Mouse (Mus musculus): ENCODE measurements around the gene Sertm1. TPM values are rescaled to one million over a fixed set of nuclear protein-coding genes. Genes with fewer than 3 reads are reported as not detected.

Sertm1 gene
- polyA plus RNA-seq (2014; fragmentation: Nextera tagmentation; extraction: Ambion mirVana) = 0.06 and 0.16 TPM in 2 replicates

DNA sequence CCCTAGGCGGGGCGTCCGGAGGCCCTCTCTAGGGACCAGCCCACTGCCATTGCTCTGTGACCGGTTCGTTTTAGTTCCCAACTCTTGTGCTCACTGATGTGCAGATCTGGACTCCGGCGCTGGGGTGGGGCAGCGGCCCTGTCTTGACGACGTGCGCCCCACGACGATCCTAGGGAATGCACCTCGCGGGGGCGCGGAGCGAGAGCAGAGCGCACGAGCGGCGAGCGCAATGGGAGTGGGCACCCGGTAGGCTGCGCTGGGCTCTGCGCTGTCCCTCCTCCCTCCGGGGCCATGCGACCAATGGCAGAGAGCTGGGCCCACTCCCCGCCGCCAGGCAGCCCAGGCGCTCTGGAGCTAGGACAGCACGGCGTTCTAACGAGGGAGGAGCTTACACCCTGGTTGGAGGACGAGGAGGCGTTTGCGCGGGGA is at the start of gene Sertm1:
TSS of gene Sertm1 (minus strand) at position 245 of the 429 bp plus-strand sequence.
- Histone ChIP-seq H3K4me1 (ENCODE audit: control insufficient read depth, insufficient read depth, low read length) (peaks cover 2% of the 10 kb centered on the region), H3K9me3 (ENCODE audit: control insufficient read depth, low read length) (no peaks in the 10 kb centered on the region), H3K27me3 (ENCODE audit: control insufficient read depth, insufficient read depth, low read length) (peaks cover 18% of the 10 kb centered on the region), H3K4me3 (ENCODE audit: low read depth, low read length) (peak within 1 kb of the TSS; percentile 48), H3K4me2 (peak within 1 kb of the TSS; percentile 78), H3K36me3 (ENCODE audit: control insufficient read depth, insufficient read depth, low read length) (no peaks in the 10 kb centered on the region), H3K9ac (ENCODE audit: low read length) (peak within 1 kb of the TSS; percentile 59), H3K27ac (ENCODE audit: low read depth, low read length) (no peak within 1 kb of the TSS)
- peak; percentile 96 for DNase-seq (ENCODE audit: low spot score, missing footprints)
- WGBS = under 1% methylated on average over 33 of the region's 38 CpGs
- peak; percentile 100 for ATAC-seq (ENCODE audit: low FRiP score)

DNA sequence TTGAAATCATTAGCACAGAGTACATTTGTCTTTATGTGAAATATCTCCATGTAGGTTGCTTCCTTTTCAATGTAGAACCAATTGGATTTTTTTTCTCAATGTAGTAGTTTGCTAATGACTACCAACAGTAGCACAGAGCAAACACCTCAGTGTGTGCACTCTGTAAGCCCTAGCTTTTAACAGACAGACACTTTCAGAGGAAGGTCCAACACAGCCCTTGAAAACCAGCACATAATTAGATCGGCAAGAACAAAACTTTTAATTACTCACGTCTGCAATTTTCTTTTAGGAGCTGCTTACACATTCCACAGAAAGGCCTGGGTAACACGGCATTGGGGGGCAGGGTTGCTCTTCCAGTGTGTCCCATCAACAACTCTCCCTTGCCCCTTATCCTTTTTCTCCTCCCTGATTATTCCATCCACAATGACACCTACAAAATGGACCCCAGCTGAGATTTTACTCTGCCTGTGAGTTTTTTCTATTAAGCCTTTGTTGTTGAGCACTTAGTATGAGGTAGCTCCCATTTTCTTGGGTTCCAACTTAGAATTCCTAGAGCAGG is 49.3 kb upstream of the Sertm1 start:
- H3K4me2 ChIP-seq = no peak overlapping the region
- H3K27ac ChIP-seq (ENCODE audit: low read depth, low read length) = no peak overlapping the region
- H3K9ac ChIP-seq (ENCODE audit: low read length) = no peak overlapping the region
- DNase-seq (ENCODE audit: low spot score, missing footprints) (no peak), ATAC-seq (ENCODE audit: low FRiP score) (no peak)
- H3K36me3 ChIP-seq (ENCODE audit: control insufficient read depth, insufficient read depth, low read length) = no peaks in the 10 kb centered on the region
- no peaks in the 10 kb centered on the region for H3K9me3 ChIP-seq (ENCODE audit: control insufficient read depth, low read length)
- H3K4me1 ChIP-seq (ENCODE audit: control insufficient read depth, insufficient read depth, low read length) = peaks cover 6% of the 10 kb centered on the region; the same call in 1 of the 2 replicates
- 33% methylated on average over 3 of the region's 3 CpGs for WGBS
- no peak overlapping the region for H3K4me3 ChIP-seq (ENCODE audit: low read depth, low read length)
- H3K27me3 ChIP-seq (ENCODE audit: control insufficient read depth, insufficient read depth, low read length) = no peaks in the 10 kb centered on the region

DNA sequence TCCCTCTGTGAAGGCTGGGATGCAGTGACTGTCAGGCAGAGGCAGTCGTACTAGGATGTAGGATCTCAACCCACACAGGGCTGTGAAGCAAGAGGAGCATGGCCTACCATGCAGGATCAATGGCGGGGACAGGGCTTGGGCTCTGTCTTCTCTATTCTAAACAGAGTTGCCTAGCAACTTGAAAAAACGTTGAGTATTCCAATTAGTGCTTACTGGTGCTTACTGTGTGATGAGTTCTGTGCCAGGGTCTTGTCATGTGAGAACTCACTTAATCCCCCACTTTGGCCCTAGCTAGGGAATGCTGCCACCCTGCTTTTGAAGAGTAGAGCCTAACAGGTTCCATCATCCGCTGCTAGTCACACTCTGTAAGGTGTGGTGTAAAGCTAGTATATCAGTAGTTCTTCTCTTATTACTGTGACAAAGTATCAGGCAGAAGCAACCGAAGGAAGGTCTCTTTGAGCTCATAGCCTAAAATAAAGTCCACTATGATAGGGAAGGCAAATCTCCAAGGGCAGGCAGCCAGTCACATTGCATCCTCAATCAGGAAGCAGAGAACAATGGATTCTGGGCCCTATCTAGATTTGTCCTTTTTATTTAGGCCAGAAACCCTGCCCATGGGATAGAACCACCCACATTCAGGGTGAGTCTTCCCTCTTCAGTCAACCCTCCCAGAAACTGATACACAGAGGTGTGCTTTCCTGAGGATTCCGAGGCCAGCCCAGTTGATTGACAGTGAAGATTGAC is 27.6 kb upstream of the Sertm1 start:
- no peaks in the 10 kb centered on the region for H3K36me3 ChIP-seq (ENCODE audit: control insufficient read depth, insufficient read depth, low read length)
- 61% methylated on average over 6 of the region's 6 CpGs for WGBS
- no peaks in the 10 kb centered on the region for H3K27me3 ChIP-seq (ENCODE audit: control insufficient read depth, insufficient read depth, low read length)
- H3K9ac ChIP-seq (ENCODE audit: low read length) = no peak overlapping the region
- H3K4me1 ChIP-seq (ENCODE audit: control insufficient read depth, insufficient read depth, low read length) = no peaks in the 10 kb centered on the region
- ATAC-seq (ENCODE audit: low FRiP score) = no peak
- no peak for DNase-seq (ENCODE audit: low spot score, missing footprints)
- H3K9me3 ChIP-seq (ENCODE audit: control insufficient read depth, low read length) = no peaks in the 10 kb centered on the region
- no peak overlapping the region for H3K4me2 ChIP-seq
- H3K4me3 ChIP-seq (ENCODE audit: low read depth, low read length) = no peak overlapping the region
- no peak overlapping the region for H3K27ac ChIP-seq (ENCODE audit: low read depth, low read length)

DNA sequence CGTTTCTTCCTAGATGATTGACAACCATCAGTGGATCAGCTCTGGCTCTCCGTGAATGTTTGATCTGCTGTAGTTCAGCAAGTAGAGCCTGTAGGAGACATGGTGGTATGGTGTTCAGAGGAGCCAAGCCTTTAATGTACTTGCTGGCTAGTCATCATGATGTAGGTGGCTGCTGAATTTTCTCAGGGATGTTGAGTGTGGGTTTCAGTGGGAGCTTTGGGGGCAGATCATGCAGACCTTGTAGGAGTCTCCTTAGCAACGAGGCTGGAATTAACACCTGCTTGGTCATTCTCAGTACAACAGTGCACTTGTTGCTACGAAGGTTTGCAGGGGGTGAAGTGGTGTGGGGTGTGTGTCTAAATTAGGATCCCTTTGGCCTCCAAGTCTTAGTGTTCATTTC is 18.8 kb upstream of the Sertm1 start:
- no peak overlapping the region for H3K4me2 ChIP-seq
- DNase-seq (ENCODE audit: low spot score, missing footprints) (no peak), ATAC-seq (ENCODE audit: low FRiP score) (no peak)
- H3K4me1 ChIP-seq (ENCODE audit: control insufficient read depth, insufficient read depth, low read length) = no peaks in the 10 kb centered on the region
- no peak overlapping the region for H3K27ac ChIP-seq (ENCODE audit: low read depth, low read length)
- WGBS = 88% methylated on average over 4 of the region's 4 CpGs
- no peak overlapping the region for H3K9ac ChIP-seq (ENCODE audit: low read length)
- H3K4me3 ChIP-seq (ENCODE audit: low read depth, low read length) = no peak overlapping the region
- no peaks in the 10 kb centered on the region for H3K36me3 ChIP-seq (ENCODE audit: control insufficient read depth, insufficient read depth, low read length)
- no peaks in the 10 kb centered on the region for H3K9me3 ChIP-seq (ENCODE audit: control insufficient read depth, low read length)
- no peaks in the 10 kb centered on the region for H3K27me3 ChIP-seq (ENCODE audit: control insufficient read depth, insufficient read depth, low read length)

DNA sequence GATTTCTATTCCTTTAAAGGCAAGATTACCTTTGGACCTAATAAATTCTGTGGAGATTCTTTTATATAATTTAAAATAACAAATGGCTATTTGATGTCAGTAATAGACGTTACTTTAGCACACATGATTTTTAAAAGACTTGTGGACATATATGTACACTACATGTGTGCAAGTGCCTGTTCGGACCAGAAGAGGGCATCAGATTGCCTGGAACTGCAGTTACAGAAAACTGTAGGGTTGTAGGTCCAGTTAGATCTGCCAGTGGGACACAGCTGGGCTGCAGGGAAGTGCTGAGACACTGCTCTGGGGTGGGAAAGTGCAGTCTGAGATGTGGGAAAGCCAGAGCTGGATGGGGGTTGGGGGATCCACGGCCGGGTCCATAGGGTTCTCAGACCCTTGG is 16.9 kb upstream of the Sertm1 start:
- ATAC-seq (ENCODE audit: low FRiP score) = no peak
- no peaks in the 10 kb centered on the region for H3K9me3 ChIP-seq (ENCODE audit: control insufficient read depth, low read length)
- no peak for DNase-seq (ENCODE audit: low spot score, missing footprints)
- no peak overlapping the region for H3K9ac ChIP-seq (ENCODE audit: low read length)
- no peak overlapping the region for H3K27ac ChIP-seq (ENCODE audit: low read depth, low read length)
- no peaks in the 10 kb centered on the region for H3K36me3 ChIP-seq (ENCODE audit: control insufficient read depth, insufficient read depth, low read length)
- H3K4me2 ChIP-seq = no peak overlapping the region
- H3K4me3 ChIP-seq (ENCODE audit: low read depth, low read length) = no peak overlapping the region
- no peaks in the 10 kb centered on the region for H3K27me3 ChIP-seq (ENCODE audit: control insufficient read depth, insufficient read depth, low read length)
- no peaks in the 10 kb centered on the region for H3K4me1 ChIP-seq (ENCODE audit: control insufficient read depth, insufficient read depth, low read length)
- WGBS = 95% methylated on average over 4 of the region's 4 CpGs

DNA sequence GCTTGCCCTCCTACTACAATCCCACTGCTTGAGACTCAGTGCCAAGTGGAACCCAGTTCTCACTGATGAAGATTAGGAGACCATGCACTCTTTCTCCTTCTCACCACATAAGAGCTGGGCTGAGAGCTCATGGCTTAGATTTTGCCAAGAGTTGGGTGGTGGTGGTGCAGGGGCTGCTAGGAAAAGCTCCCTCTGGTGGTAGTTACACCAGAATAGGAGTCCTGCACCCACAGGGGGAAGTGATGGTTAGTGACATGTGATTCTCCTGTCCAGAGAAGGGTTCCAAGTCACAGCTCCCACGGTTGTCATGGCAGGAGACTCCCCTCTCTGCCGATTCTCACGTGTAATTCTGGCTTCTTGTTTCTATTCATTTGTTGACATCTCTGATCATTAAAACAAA is 4.7 kb upstream of the Sertm1 start:
- no peak overlapping the region for H3K4me3 ChIP-seq (ENCODE audit: low read depth, low read length)
- WGBS = 68% methylated on average over 3 of the region's 3 CpGs
- peaks cover 2% of the 10 kb centered on the region for H3K4me1 ChIP-seq (ENCODE audit: control insufficient read depth, insufficient read depth, low read length)
- DNase-seq (ENCODE audit: low spot score, missing footprints) (no peak), ATAC-seq (ENCODE audit: low FRiP score) (no peak)
- no peaks in the 10 kb centered on the region for H3K36me3 ChIP-seq (ENCODE audit: control insufficient read depth, insufficient read depth, low read length)
- no peak overlapping the region for H3K4me2 ChIP-seq
- H3K9ac ChIP-seq (ENCODE audit: low read length) = no peak overlapping the region
- H3K27ac ChIP-seq (ENCODE audit: low read depth, low read length) = no peak overlapping the region
- no peaks in the 10 kb centered on the region for H3K9me3 ChIP-seq (ENCODE audit: control insufficient read depth, low read length)
- H3K27me3 ChIP-seq (ENCODE audit: control insufficient read depth, insufficient read depth, low read length) = peaks cover 4% of the 10 kb centered on the region; the same call in 1 of the 2 replicates

DNA sequence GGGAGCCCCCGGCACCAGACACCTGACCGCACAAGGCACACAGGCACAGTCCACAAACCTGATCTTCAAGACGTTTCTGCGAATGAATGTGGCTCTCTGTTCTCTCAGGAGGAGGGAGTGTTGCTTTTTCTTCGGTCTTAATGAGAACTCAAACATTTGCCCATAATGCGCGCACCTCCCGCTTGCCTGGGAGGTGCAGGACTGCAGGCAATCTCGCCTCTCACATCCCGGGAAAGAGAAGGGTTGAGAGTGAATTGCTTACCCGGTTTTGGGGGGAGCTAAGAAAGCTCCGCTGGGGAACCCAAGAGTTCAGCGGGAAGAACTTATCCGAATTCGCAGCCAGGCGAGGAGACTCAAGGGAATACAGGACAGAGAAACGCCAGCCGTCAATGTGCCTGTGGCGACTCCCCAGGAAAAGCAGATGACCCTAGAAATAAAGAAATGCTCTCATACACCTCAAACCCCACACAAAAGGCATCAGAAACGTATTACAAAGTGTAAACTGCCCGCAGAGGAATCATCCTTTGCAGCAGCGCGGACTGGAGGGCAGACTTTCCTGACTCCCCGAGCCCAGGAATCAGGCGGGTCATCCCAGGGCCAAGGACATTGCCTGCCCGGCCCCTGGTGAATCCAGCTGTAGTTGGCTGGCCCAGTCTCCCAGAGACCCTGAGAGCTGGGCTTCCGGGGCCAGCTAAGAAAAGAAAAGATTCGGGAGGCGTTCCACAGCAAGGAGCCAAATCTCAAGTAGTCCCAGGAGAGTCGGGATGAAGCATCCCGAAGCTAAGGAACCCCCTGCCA is 643 bp downstream of the Sertm1 start:
- peak; percentile 92 for DNase-seq (ENCODE audit: low spot score, missing footprints)
- H3K27me3 ChIP-seq (ENCODE audit: control insufficient read depth, insufficient read depth, low read length) = peaks cover 18% of the 10 kb centered on the region

DNA sequence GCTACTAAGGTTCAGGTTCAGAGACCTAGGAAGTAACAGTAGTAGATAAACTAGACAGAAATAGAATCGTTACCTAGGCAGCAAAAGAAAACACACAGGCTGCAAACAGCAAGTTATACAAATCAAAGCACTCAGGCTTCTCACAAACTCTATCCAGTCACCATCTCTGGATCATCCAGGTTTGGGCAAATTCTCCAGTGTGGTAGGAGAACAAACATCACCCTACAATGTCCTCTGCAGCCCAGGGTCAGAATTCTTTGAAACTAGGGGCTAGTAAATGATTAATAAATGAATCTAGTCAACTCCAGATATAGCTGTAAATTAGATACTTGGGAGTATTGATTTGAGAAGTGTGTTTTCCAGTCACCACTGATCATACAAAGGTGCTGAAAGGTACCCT is 6.8 kb downstream of the Sertm1 start:
- Histone ChIP-seq H3K36me3 (ENCODE audit: control insufficient read depth, insufficient read depth, low read length) (no peaks in the 10 kb centered on the region), H3K4me2 (no peak overlapping the region), H3K27ac (ENCODE audit: low read depth, low read length) (no peak overlapping the region), H3K9me3 (ENCODE audit: control insufficient read depth, low read length) (no peaks in the 10 kb centered on the region), H3K4me1 (ENCODE audit: control insufficient read depth, insufficient read depth, low read length) (no peaks in the 10 kb centered on the region), H3K27me3 (ENCODE audit: control insufficient read depth, insufficient read depth, low read length) (0 out of 2 replicates have a peak, but pooled peaks cover 2% of the 10 kb centered on the region), H3K4me3 (ENCODE audit: low read depth, low read length) (no peak overlapping the region), H3K9ac (ENCODE audit: low read length) (no peak overlapping the region)
- ATAC-seq (ENCODE audit: low FRiP score) (no peak), DNase-seq (ENCODE audit: low spot score, missing footprints) (no peak)
- 96% methylated on average over 1 of the region's 1 CpGs for WGBS

More for the DNA sequence above, 643 bp downstream of the Sertm1 start:
- H3K4me3 ChIP-seq (ENCODE audit: low read depth, low read length) = peak overlapping the region; percentile 48
- H3K9me3 ChIP-seq (ENCODE audit: control insufficient read depth, low read length) = no peaks in the 10 kb centered on the region
- H3K4me1 ChIP-seq (ENCODE audit: control insufficient read depth, insufficient read depth, low read length) = peaks cover 2% of the 10 kb centered on the region
- no peak overlapping the region for H3K27ac ChIP-seq (ENCODE audit: low read depth, low read length)
- no peaks in the 10 kb centered on the region for H3K36me3 ChIP-seq (ENCODE audit: control insufficient read depth, insufficient read depth, low read length)
- ATAC-seq (ENCODE audit: low FRiP score) = peak; percentile 58
- peak overlapping the region; percentile 59 for H3K9ac ChIP-seq (ENCODE audit: low read length)
- H3K4me2 ChIP-seq = peak overlapping the region; percentile 78
- WGBS = 2% methylated on average over 31 of the region's 31 CpGs

DNA sequence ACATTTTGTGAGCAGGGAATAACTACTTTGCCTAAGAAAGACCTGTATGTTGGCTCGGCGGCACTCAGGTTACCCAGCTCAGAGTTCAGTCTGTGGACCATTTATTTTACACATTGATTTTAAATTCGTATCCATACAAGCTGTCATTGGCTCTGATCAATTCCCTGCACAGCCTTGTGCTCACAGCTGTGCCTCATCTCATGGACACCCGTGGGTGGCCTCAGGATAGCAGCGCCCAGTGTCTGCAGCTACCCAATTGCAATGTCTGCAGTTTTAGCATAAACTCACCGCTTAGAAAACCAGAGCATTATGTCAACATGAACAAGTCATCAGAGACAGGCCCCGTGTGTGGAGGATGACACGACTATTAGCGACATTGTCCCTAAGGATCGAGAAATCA is 17.7 kb downstream of the Sertm1 start:
- no peak for ATAC-seq (ENCODE audit: low FRiP score)

More for the DNA sequence above, 17.7 kb downstream of the Sertm1 start:
- Histone ChIP-seq H3K36me3 (ENCODE audit: control insufficient read depth, insufficient read depth, low read length) (no peaks in the 10 kb centered on the region), H3K27ac (ENCODE audit: low read depth, low read length) (no peak overlapping the region), H3K4me2 (no peak overlapping the region), H3K9me3 (ENCODE audit: control insufficient read depth, low read length) (no peaks in the 10 kb centered on the region), H3K27me3 (ENCODE audit: control insufficient read depth, insufficient read depth, low read length) (no peaks in the 10 kb centered on the region), H3K9ac (ENCODE audit: low read length) (no peak overlapping the region), H3K4me3 (ENCODE audit: low read depth, low read length) (no peak overlapping the region), H3K4me1 (ENCODE audit: control insufficient read depth, insufficient read depth, low read length) (no peaks in the 10 kb centered on the region)
- 89% methylated on average over 10 of the region's 10 CpGs for whole genome bisulfite sequencing
- no peak for DNase-seq (ENCODE audit: low spot score, missing footprints)

All from midbrain, embryonic 11.5 days (tissue).